Mouse (Mus musculus) liver, embryonic 16.5 days (tissue): ENCODE data around the gene 0610012G03Rik. TPM values are rescaled to one million over a fixed set of nuclear protein-coding genes. Genes with fewer than 3 reads are reported as not detected.

ENCODE experiments used
- ATAC-seq: fragments of 200-750 bp; cut with Nextera tagmentation; 2 replicates; pipeline ENCODE4 v1.8.0; 2017; ENCODE audit warnings: low read depth, mild to moderate bottlenecking, moderate number of reproducible peaks, moderate library complexity
- H3K27ac ChIP-seq: fragments of 300-500 bp; sonication (generic); 2 replicates; pipeline ENCODE4 v1.5.1; 2014; ENCODE audit warnings: mild to moderate bottlenecking, low read length
- H3K27me3 ChIP-seq: fragments of 300-500 bp; sonication (generic); 2 replicates; pipeline ENCODE4 v1.6.1; 2014; ENCODE audit warnings: low read depth, low read length, mixed read lengths; ENCODE audit not compliant: control insufficient read depth, insufficient read depth
- H3K36me3 ChIP-seq: fragments of 300-500 bp; sonication (generic); 2 replicates; pipeline ENCODE4 v1.6.1; 2014; ENCODE audit warnings: mild to moderate bottlenecking; ENCODE audit not compliant: control insufficient read depth, insufficient read depth
- H3K4me1 ChIP-seq: fragments of 300-500 bp; sonication (generic); 2 replicates; pipeline ENCODE4 v1.6.1; 2014; ENCODE audit warnings: low read depth, low read length, mixed read lengths; ENCODE audit not compliant: control insufficient read depth
- H3K4me2 ChIP-seq: fragments of 300-500 bp; sonication (generic); 2 replicates; pipeline ENCODE4 v1.6.1; 2014; ENCODE audit warnings: low read depth, low read length, mixed read lengths
- H3K4me3 ChIP-seq: fragments of 300-500 bp; sonication (generic); 2 replicates; pipeline ENCODE4 v1.5.1; 2014; ENCODE audit warnings: low read depth, mild to moderate bottlenecking, low read length
- H3K9ac ChIP-seq: fragments of 300-500 bp; sonication (generic); 2 replicates; pipeline ENCODE4 v1.6.1; 2014; ENCODE audit warnings: low read depth, low read length
- H3K9me3 ChIP-seq: fragments of 300-500 bp; sonication (generic); replicated peaks from 2 replicates; pipeline ENCODE4 v1.6.1; 2016; ENCODE audit warnings: low read length; ENCODE audit not compliant: control insufficient read depth
- WGBS: fragments of 180-500 bp; shearing (Covaris S2); extraction: QIAGEN DNeasy Blood & Tissue Kit; methylation state at CpG from one replicate; pipeline ENCODE4 v1.1.7; 2014; ENCODE audit not compliant: insufficient replicate concordance; 5-methylcytosine and 5-hydroxymethylcytosine counted together
- microRNA-seq: library from miRNA; unstranded; fragments of <30 nt; microRNA quantifications from one replicate; pipeline ENCODE4, GENCODE M21; 2016
- polyA plus RNA-seq: library from polyadenylated mRNA; unstranded; fragments of >200 nt; fragmentation: Nextera tagmentation; extraction: Ambion mirVana; gene quantifications from 2 replicates; pipeline ENCODE4 v1.2.1, GENCODE M21; 2015

0610012G03Rik gene
- polyA plus RNA-seq, 1 experiment from 2014 or later: 36.7 TPM

DNA sequence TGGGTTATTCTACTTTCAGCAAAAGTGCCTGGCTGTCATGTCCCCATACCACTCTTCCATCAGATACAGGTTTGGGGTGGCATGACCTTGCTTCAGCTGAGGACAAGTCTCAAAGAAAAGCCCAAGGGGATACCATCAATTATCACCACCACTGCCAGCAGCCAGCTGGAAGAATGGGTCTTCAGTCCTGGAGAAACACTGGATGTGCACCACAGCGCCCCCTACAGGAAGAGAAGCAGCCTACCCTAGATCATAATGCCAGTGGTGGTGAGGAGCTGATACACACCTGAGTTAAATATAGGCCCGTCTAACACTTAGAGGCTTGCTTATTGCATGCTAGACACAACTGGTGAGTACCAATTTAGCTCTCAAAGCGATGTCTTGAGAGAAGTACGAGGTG lies 43.0 kb downstream of the 0610012G03Rik start:
- WGBS: 61% methylated on average over 4 of the region's 4 CpGs
- Histone ChIP-seq H3K36me3 (no peaks in the 10 kb centered on the region), H3K4me3 (no peak overlapping the region), H3K27me3 (no peaks in the 10 kb centered on the region; the same call in 1 of the 2 replicates), H3K9ac (no peak overlapping the region), H3K9me3 (no peaks in the 10 kb centered on the region), H3K27ac (no peak overlapping the region), H3K4me2 (no peak overlapping the region), H3K4me1 (peaks cover 4% of the 10 kb centered on the region; the same call in 1 of the 2 replicates)
- no peak for ATAC-seq

DNA sequence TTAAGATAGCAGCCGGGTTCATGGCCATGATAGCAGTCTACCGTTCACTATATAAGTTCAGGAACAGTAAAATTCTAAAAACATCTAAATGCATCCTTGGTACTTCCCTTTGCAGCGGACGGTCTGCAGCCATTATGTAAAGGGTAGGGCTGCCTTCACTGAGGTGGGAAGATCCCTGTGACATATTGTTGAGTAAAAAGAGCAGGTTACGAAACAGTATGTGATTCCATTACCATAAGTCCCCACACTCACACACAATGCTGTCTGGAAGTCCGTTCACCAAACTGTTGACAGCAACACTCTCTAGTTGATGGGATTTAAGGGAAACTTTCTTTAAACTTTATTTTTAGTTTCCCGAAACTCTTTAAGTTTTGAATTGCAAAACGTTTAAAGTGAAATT lies 45.1 kb downstream of the 0610012G03Rik start:
- Histone ChIP-seq H3K9ac (no peak overlapping the region), H3K4me3 (no peak overlapping the region), H3K27me3 (no peaks in the 10 kb centered on the region; the same call in 1 of the 2 replicates), H3K4me1 (peaks cover 4% of the 10 kb centered on the region; the same call in 1 of the 2 replicates), H3K4me2 (no peak overlapping the region), H3K9me3 (no peaks in the 10 kb centered on the region), H3K27ac (no peak overlapping the region), H3K36me3 (no peaks in the 10 kb centered on the region)
- ATAC-seq: no peak
- WGBS: 65% methylated on average over 8 of the region's 8 CpGs

DNA sequence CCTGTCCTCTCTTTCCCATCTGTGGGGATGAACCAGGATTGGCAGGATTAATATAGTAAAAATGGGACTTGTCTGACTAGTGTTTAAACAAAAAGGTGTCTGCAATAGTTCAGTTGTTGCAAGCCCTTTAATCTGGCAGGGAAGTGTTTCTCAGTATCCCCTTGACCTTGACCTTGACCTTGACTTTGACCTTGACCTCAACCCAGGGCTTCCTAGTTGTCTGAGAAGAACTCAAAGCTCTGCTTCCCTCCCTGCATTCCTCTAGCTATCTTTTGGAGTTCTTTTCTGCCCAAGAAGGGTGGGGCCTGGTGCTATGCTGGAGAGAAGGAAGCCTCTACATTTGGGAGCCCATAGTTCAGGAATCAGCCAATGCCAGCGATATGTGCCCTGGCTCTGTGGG lies 46.4 kb downstream of the 0610012G03Rik start:
- no peak overlapping the region for H3K27ac ChIP-seq
- peaks cover 4% of the 10 kb centered on the region; the same call in 1 of the 2 replicates for H3K4me1 ChIP-seq
- H3K9me3 ChIP-seq: no peaks in the 10 kb centered on the region
- no peak overlapping the region for H3K4me3 ChIP-seq
- no peak overlapping the region for H3K9ac ChIP-seq
- H3K4me2 ChIP-seq: no peak overlapping the region
- no peaks in the 10 kb centered on the region for H3K36me3 ChIP-seq
- H3K27me3 ChIP-seq: no peaks in the 10 kb centered on the region; the same call in 1 of the 2 replicates
- ATAC-seq: no peak
- WGBS: 63% methylated on average over 1 of the region's 1 CpGs

DNA sequence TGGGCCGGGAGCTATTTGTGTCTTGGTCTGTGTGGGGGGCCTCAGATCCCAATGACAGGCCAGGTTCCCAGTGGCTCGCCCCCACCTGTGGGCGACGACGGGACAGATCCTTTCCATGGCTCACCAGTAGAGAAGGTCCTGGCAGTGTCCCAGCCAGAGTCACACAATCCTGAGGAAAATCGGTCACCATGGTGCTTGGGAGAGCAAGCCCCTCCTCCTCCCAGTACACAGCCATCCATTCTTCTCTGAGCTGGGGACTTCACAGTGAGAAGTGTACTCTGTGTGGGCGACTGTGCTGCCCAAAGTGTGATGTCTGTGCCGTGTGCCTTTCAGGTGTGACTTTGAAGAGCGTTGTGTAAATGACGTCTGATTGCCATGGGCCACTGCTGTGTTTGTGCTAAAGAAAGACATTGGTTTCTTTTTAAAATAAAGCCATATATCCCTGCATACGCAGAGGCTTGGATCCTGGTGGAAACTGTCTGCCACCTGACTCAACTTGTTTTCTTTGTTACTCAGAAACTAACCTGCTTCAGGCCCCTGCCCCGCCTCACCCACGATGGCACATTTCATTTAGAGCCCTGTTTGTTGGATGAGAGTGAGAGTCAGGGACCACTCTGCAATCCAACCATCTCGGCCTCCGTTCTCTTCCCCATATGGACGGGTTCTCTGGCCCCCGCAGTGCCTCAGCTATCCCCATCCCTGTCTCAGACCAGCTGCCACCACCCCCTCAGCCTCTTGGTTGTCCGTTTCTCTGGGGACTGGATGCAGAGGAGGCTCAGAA lies 49.6 kb downstream of the 0610012G03Rik start:
- Histone ChIP-seq H3K9ac (no peak overlapping the region), H3K9me3 (no peaks in the 10 kb centered on the region), H3K36me3 (no peaks in the 10 kb centered on the region), H3K27me3 (no peaks in the 10 kb centered on the region), H3K4me2 (no peak overlapping the region), H3K4me1 (no peaks in the 10 kb centered on the region), H3K27ac (no peak overlapping the region), H3K4me3 (no peak overlapping the region)
- WGBS: 74% methylated on average over 18 of the region's 18 CpGs
- no peak for ATAC-seq

Small RNAs within 50 kb of the gene (microRNA-seq; reads per million reads assigned to microRNA genes)
- not detected for gene Gm26269

Other genes starting within 250 kb of the 0610012G03Rik start
- gene Meltf, start 69.7 kb downstream of the 0610012G03Rik start, polyA plus RNA-seq: 0.55 TPM in 1 of 2 replicates, not detected in the other
- gene Pigz, start 14.6 kb downstream of the 0610012G03Rik start, polyA plus RNA-seq: 0.37 and 0.48 TPM in 2 replicates
- gene Ncbp2, start within 50 bp of the 0610012G03Rik start, polyA plus RNA-seq: 25.8 and 26.8 TPM in 2 replicates
- gene Senp5, start 54.8 kb upstream of the 0610012G03Rik start, polyA plus RNA-seq: 4.9 and 5.4 TPM in 2 replicates
- gene Pak2, start 130.8 kb upstream of the 0610012G03Rik start, polyA plus RNA-seq: 9.7 and 10.6 TPM in 2 replicates
- gene Pigx, start 151.2 kb upstream of the 0610012G03Rik start, polyA plus RNA-seq: 33.7 and 36.0 TPM in 2 replicates
- 5.6 and 5.8 TPM in 2 replicates for gene Cep19, start 151.3 kb upstream of the 0610012G03Rik start, polyA plus RNA-seq
- gene Nrros, start 217.1 kb upstream of the 0610012G03Rik start, polyA plus RNA-seq: 22.8 and 23.3 TPM in 2 replicates
- 0.90 and 1.1 TPM in 2 replicates for gene Bex6, start 231.3 kb upstream of the 0610012G03Rik start, polyA plus RNA-seq